12 mouse cellular contexts compared by ENCODE assay signal in genomic region chr3:65360163-65360969, GRCm38 (mm10). TPM values are rescaled to one million over a fixed set of nuclear protein-coding genes. Genes with fewer than 3 reads are reported as not detected.
A peak's percentile ranks its signal among the peaks of the same experiment; 100 is the strongest.
DNase-seq lines count a peak whose midpoint lies in the region; ATAC-seq and TF ChIP-seq lines count a peak whose summit lies in the region.
"Had no signal": no experiment of that assay in that cellular context is flagged by ENCODE, and none has a peak within 500 bp of the region (broad histone marks: within the 10 kb centered on the region; RNA-seq: fewer than 3 reads in every experiment).

No protein-coding gene starts in this region.

- H3K27ac ChIP-seq in embryonic fibroblast, embryonic 13.5 days (ENCODE audit: insufficient read depth, low read length), result 0 out of 2 replicates have a peak overlapping the region, but pooled peaks have one; percentile 5
- H3K27ac ChIP-seq: limb, embryonic 15.5 days; macrophage had no signal

- H3K4me1 ChIP-seq in embryonic fibroblast, embryonic 13.5 days (ENCODE audit: control insufficient read depth, insufficient read depth, low read length), result peaks cover 3% of the 10 kb centered on the region; the same call in 1 of the 2 replicates
- H3K4me1 ChIP-seq: limb, embryonic 15.5 days had no signal

- intact Hi-C loops in heart, postnatal 10 days (cut with DNase I), result no loop called here

- ATAC-seq in frontal cortex, adult (ENCODE audit: low TSS enrichment), result 0 out of 2 replicates have a peak, but pooled peaks have one; percentile 5

- DNase-seq in frontal cortex, postnatal 36 days (ENCODE audit: low spot score in 2 of 2), result no peak
- peak; percentile 42 for DNase-seq in 416B (ENCODE audit: low read depth)
- peak; percentile 19 to 34 for DNase-seq in heart, postnatal 10 days
- DNase-seq in left cerebral cortex, adult 18-20 months (ENCODE audit: low spot score in 2 of 2), result no peak
- DNase-seq in retina, postnatal 1 day, result no peak
- DNase-seq in thymus, postnatal 36 days, result no peak
- DNase-seq: cerebellum, adult 9-11 months; kidney, postnatal 10 days had no signal

- no peak overlapping the region for H3K4me3 ChIP-seq in embryonic fibroblast, embryonic 13.5 days (ENCODE audit: insufficient read depth, low read length)
- H3K4me3 ChIP-seq: limb, embryonic 15.5 days had no signal

- no peak for TF ChIP-seq POLR2A in embryonic fibroblast, embryonic 13.5 days (IDR thresholded peaks at IDR 0.05; ENCODE audit: low read depth, low read length)

- no peak for TF ChIP-seq CTCF in embryonic fibroblast, embryonic 13.5 days (IDR thresholded peaks at IDR 0.05; ENCODE audit: borderline replicate concordance, insufficient read depth, low read length)

RNA-seq across cellular contexts. Expression of gene Ssr3, which starts 32.1 kb away (rescaled TPM):
- polyA plus RNA-seq in embryonic fibroblast, embryonic 13.5 days (2011; ENCODE audit: insufficient read length, low read depth, missing spikeins), result 458 and 500 TPM in 2 replicates
- total RNA-seq in heart, postnatal 10 days (2021), result 100 to 1,000 TPM; 158 TPM
- 10 to 100 TPM; 90.2 to 91.3 TPM for total RNA-seq in left cerebral cortex, adult 18-20 months (2021)

Comparison
In these comparisons a context has a peak if more than half of its experiments do, and no peak if none do; other contexts are left out.
1. DNase-seq: peak in 416B (single experiment) and heart, postnatal 10 days (2 of 2); none in frontal cortex, postnatal 36 days (0 of 2), left cerebral cortex, adult 18-20 months (0 of 2), retina, postnatal 1 day (single experiment) and thymus, postnatal 36 days (0 of 2).